Mouse (Mus musculus) neural tube, embryonic 13.5 days (tissue): ENCODE measurements at regions not wholly inside any gene's neighbourhood (a gene's known extent, or its start where the extent isn't known, plus 50 kb on each side); places are given as distances from the start of the nearest gene placed in this dataset.

Source experiments
- ATAC-seq: fragments of 200-750 bp; cut with Nextera tagmentation; 2 replicates; pipeline ENCODE4 v1.8.0; 2017; ENCODE audit warnings: low read depth, mild to moderate bottlenecking, moderate TSS enrichment, moderate library complexity
- H3K27ac ChIP-seq: fragments of 300-500 bp; sonication (generic); replicated peaks from 2 replicates; pipeline ENCODE4 v1.5.1; 2015; ENCODE audit warnings: moderate library complexity, mild to moderate bottlenecking, inconsistent platforms
- H3K27me3 ChIP-seq: fragments of 300-500 bp; sonication (generic); 2 replicates; pipeline ENCODE4 v1.6.1; 2015; ENCODE audit warnings: mild to moderate bottlenecking, inconsistent platforms
- H3K36me3 ChIP-seq: fragments of 300-500 bp; sonication (generic); 2 replicates; pipeline ENCODE4 v1.6.1; 2015; ENCODE audit warnings: mild to moderate bottlenecking, inconsistent platforms
- H3K4me1 ChIP-seq: fragments of 300-500 bp; sonication (generic); replicated peaks from 2 replicates; pipeline ENCODE4 v1.6.1; 2015; ENCODE audit warnings: inconsistent platforms
- H3K4me2 ChIP-seq: fragments of 300-500 bp; sonication (generic); 2 replicates; pipeline ENCODE4 v1.6.1; 2015; ENCODE audit warnings: inconsistent platforms, mild to moderate bottlenecking, moderate library complexity
- H3K4me3 ChIP-seq: fragments of 300-500 bp; sonication (generic); 2 replicates; pipeline ENCODE4 v1.5.1; 2015; ENCODE audit warnings: mild to moderate bottlenecking, inconsistent platforms
- H3K9ac ChIP-seq: fragments of 300-500 bp; sonication (generic); 2 replicates; pipeline ENCODE4 v1.6.1; 2015; ENCODE audit warnings: moderate library complexity, mild to moderate bottlenecking, inconsistent platforms
- H3K9me3 ChIP-seq: fragments of 300-500 bp; sonication (generic); 2 replicates; pipeline ENCODE4 v1.6.1; 2016; ENCODE audit warnings: inconsistent platforms
- WGBS: fragments of 180-500 bp; shearing (Covaris S2); methylation state at CpG from one replicate; pipeline ENCODE4 v1.1.7; 2015; 5-methylcytosine and 5-hydroxymethylcytosine counted together

DNA sequence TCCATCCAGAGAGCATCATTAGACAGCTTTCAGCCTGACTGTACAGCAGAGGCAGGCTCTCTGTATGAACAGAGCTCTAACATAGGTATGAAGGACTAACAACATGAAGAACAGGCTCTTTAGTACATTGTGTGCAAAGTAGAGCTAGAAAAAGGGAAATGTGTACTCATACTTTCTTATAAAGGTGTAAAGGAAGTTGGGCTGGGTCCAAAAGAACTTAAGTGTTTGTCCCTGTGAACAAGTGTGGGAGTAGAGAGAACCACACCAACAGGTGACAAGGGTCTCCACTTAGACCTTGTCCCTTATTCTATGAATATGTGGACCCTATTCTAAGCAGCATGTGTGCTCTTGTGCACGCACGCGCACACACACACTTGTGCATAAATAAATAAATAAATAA, 127.0 kb downstream of the Zfp706 start:
- H3K4me1 ChIP-seq, result peaks cover 18% of the 10 kb centered on the region
- ATAC-seq, result no peak
- H3K9me3 ChIP-seq, result no peaks in the 10 kb centered on the region
- no peak overlapping the region for H3K4me2 ChIP-seq
- no peak overlapping the region for H3K27ac ChIP-seq
- H3K27me3 ChIP-seq, result no peaks in the 10 kb centered on the region
- 98% methylated on average over 3 of the region's 3 CpGs for WGBS
- no peak overlapping the region for H3K4me3 ChIP-seq
- no peak overlapping the region for H3K9ac ChIP-seq
- H3K36me3 ChIP-seq, result no peaks in the 10 kb centered on the region

DNA sequence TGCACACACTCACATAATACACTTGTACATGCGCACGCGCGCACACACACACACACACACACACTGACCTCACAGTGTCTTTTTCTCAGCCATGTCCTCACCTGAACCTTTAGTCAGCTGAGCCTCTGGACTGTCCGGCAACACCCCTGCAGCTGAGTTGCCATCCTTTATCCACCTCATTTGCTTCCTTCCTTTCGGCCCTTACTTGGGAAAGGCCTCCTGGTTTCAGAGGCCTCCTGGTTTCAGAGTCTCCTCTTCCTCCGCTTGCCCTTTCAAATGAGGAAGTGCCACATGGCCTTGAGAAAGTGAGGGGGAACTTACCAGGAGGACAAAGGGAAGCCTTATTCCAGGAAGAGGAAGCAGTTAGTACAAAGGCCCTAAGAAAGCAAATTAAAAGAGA, 128.0 kb downstream of the Zfp706 start:
- Histone ChIP-seq H3K4me2 (no peak overlapping the region), H3K36me3 (no peaks in the 10 kb centered on the region), H3K27ac (no peak overlapping the region), H3K4me1 (peaks cover 22% of the 10 kb centered on the region), H3K9ac (no peak overlapping the region), H3K9me3 (no peaks in the 10 kb centered on the region), H3K4me3 (no peak overlapping the region), H3K27me3 (no peaks in the 10 kb centered on the region)
- 85% methylated on average over 7 of the region's 7 CpGs for WGBS
- ATAC-seq, result no peak

DNA sequence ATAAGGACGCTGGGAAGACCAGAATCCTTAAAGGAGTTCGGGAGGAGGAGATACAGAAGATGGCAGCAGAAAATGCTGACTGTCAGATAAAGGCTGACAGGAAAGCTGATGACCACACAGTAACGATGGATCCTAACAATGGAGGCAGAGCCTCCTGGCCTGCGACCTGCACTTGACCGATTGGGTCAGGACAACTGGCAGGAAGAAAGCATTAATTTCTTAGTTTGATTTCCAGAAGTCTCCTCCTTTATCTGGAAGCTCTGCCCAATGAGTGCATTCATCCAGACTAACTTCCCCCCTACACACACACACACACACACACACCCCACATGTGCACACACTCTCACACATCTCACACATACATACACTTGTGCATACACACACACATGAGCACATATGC, 128.6 kb downstream of the Zfp706 start:
- Histone ChIP-seq H3K36me3 (no peaks in the 10 kb centered on the region), H3K27ac (no peak overlapping the region), H3K9me3 (no peaks in the 10 kb centered on the region), H3K4me3 (no peak overlapping the region), H3K27me3 (no peaks in the 10 kb centered on the region), H3K4me2 (no peak overlapping the region), H3K4me1 (peaks cover 28% of the 10 kb centered on the region), H3K9ac (no peak overlapping the region)
- 34% methylated on average over 5 of the region's 5 CpGs for WGBS
- ATAC-seq, result no peak

DNA sequence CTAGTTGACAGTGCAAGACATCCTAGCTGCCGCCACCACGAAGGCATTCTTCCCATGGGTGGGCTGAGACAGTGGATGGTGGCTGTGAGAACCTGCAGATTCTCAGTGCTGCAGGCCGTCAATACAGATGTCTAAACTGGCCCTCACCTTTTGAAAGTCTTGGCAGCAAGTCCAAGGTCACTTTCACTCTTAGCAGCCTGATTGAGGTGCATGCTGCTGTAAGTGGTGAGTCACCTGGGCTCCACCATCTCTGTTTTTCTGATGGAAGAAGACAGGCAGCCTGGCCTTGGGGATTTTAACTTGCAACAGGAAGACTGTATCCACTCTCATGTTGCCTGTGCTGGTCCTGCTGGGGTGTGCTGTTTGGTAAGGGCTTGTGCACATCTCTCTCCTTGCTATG, 129.3 kb downstream of the Zfp706 start:
- Histone ChIP-seq H3K27ac (peak overlapping the region; percentile 13; the same call in 1 of the 2 replicates), H3K27me3 (no peaks in the 10 kb centered on the region), H3K4me3 (no peak overlapping the region), H3K4me2 (no peak overlapping the region), H3K9me3 (no peaks in the 10 kb centered on the region), H3K4me1 (peaks cover 35% of the 10 kb centered on the region), H3K9ac (no peak overlapping the region), H3K36me3 (no peaks in the 10 kb centered on the region)
- WGBS, result 82% methylated on average over 3 of the region's 3 CpGs
- no peak for ATAC-seq

DNA sequence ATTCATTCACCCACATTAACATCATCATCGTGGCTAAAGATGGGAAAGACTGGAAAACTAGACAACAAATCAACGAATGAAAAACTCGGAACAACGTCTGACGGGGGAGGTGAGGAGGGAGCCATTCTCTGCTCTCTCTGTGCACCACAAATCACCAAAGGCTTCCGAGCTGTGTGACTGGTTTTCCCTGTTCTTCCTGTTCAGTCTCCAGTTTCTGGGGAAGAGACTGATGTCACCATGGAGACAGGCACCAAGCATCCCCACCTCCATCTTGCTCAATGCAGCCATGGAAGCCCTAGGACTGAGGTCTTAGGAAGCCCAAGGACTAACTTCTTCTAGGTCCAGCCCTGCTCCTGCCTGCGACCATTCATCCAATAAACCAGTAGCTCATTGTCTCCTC, 130.1 kb downstream of the Zfp706 start:
- Histone ChIP-seq H3K9me3 (no peaks in the 10 kb centered on the region), H3K4me1 (peaks cover 43% of the 10 kb centered on the region), H3K9ac (no peak overlapping the region), H3K36me3 (no peaks in the 10 kb centered on the region), H3K27ac (no peak overlapping the region), H3K27me3 (no peaks in the 10 kb centered on the region), H3K4me2 (no peak overlapping the region), H3K4me3 (no peak overlapping the region)
- no peak for ATAC-seq
- 50% methylated on average over 7 of the region's 7 CpGs for WGBS

DNA sequence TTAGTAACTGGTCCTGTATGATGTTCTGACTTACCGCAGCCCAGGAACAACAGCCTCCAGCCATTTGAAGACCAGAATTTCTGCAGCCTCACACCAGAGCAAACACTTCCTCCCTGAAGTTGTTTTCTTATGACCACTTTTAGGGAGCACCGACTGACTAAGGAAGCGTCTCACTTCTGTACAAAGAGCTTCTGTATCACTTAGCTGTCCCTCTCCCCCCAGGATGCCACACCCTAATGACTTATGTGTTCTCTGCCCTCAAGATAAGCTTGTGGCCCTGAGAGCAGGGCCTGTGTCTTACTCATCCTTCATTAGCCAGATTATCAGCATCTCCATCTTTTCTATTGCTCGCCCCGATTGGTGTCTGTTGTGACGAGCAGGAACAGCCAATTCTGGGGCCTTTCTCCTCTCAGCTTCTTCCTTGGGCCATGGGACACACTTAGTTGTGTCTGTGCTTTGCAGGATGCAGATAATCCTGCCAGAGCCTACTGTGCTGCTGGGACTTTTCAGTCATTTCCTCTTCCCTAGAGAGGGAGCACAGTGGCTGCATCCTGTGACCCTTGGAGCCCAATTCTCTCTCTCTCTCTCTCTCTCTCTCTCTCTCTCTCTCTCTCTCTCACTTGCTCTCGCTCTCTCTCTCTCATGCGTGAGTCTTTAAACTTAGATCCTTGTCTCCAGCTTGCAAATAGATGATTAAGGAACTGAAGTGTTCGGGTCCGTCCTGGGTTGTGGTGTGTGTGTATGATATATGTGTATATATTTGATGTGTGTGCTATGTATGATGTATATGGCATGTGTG, 131.4 kb downstream of the Zfp706 start:
- Histone ChIP-seq H3K36me3 (no peaks in the 10 kb centered on the region), H3K4me3 (no peak overlapping the region), H3K27me3 (no peaks in the 10 kb centered on the region), H3K4me1 (peaks cover 44% of the 10 kb centered on the region), H3K9ac (no peak overlapping the region), H3K27ac (no peak overlapping the region), H3K4me2 (no peak overlapping the region), H3K9me3 (no peaks in the 10 kb centered on the region)
- WGBS, result 82% methylated on average over 10 of the region's 10 CpGs
- ATAC-seq, result no peak

DNA sequence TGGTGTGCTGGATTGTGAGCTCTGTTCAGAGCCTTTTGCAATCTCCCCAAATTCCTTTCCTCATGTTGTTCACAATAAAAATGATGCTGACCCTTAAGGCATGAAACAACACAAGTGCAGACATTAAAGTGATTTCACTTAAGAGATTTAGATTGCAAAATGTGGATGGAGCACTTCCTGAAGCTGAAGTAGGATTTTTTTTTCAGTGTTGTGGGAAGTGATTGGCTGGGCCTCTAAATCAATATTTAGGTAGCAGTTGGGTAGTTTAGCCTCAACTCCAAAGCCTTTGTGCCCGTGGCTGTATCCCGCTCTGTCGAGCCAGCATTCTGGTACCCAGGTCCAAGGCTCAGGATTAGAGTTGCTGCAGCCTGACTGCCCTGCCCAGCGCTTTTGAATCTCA, 133.0 kb downstream of the Zfp706 start:
- Histone ChIP-seq H3K4me2 (no peak overlapping the region), H3K4me1 (peaks cover 44% of the 10 kb centered on the region), H3K4me3 (no peak overlapping the region), H3K36me3 (no peaks in the 10 kb centered on the region), H3K9ac (0 out of 2 replicates have a peak overlapping the region, but pooled peaks have one; percentile 17), H3K27me3 (no peaks in the 10 kb centered on the region), H3K9me3 (no peaks in the 10 kb centered on the region), H3K27ac (no peak overlapping the region)
- no peak for ATAC-seq
- 85% methylated on average over 4 of the region's 4 CpGs for WGBS

DNA sequence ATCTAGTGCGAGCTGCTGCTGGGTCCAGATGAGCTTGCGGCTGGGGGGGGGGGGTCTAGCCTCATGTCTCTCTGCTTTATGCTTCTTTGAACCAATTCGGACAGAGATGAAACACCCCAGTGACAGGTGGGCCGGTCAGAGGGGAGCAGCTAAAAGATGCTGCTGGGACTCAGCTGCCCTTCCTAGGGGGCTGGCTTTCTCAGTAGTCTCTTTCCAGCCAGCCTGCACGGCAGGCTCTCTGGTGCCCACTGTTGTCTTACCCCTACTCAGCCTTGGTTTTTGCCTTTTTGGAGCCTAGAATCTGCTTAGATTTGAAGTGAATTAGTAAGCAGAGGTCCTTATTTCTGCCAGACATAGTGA, 133.7 kb downstream of the Zfp706 start:
- ATAC-seq, result 0 out of 2 replicates have a peak, but pooled peaks have one; percentile 13
- Histone ChIP-seq H3K4me2 (peak overlapping the region; percentile 31), H3K9ac (peak overlapping the region; percentile 17; the same call in 1 of the 2 replicates), H3K27ac (peak overlapping the region; percentile 73), H3K36me3 (no peaks in the 10 kb centered on the region), H3K27me3 (no peaks in the 10 kb centered on the region), H3K4me1 (peaks cover 42% of the 10 kb centered on the region), H3K9me3 (no peaks in the 10 kb centered on the region), H3K4me3 (no peak overlapping the region)
- 24% methylated on average over 5 of the region's 5 CpGs for WGBS

DNA sequence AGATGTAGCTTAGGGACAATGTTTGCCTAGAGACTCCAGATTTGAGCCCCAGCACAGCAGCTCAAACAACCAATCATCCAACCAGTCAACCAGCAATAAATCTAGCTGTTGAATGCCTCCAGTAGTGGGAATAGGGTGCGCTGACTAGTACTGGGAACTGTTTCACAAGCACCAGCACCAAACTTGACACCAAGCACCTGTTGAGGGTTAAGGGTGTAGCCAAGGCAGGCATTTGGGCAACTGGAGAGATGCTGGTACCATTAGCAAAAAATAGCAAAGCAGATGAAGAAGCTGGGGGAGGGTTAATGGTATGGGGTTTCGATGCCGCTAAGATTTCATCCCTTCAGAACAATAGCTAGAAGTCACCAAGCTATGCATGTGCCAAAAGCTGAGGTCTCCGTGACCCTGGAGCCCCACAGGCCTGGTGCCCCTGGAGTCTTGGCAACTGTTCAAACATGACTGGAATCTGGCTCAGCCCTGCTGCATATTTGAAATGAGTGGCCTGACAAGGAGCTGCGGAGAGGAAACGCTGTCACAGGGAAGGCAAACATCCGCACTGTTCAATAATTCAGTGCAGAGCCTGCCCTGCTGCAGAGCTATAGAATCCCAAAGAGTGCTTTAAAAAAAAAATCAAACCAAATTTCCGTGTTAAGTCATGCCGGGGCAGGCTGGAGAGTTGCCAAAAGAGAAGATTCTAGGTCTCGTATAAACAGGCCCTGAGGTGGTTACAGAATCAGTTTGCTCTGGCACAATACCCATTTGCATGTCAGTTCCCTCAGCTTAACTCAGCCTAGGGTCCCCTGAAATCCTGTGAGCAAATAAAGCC, 134.3 kb downstream of the Zfp706 start:
- WGBS, result 11% methylated on average over 10 of the region's 10 CpGs
- H3K36me3 ChIP-seq, result no peaks in the 10 kb centered on the region
- peak overlapping the region; percentile 17; the same call in 1 of the 2 replicates for H3K9ac ChIP-seq
- H3K27me3 ChIP-seq, result no peaks in the 10 kb centered on the region
- peak overlapping the region; percentile 31 for H3K4me2 ChIP-seq
- H3K27ac ChIP-seq, result peak overlapping the region; percentile 73
- H3K4me3 ChIP-seq, result no peak overlapping the region
- peak; percentile 80 for ATAC-seq
- H3K9me3 ChIP-seq, result no peaks in the 10 kb centered on the region
- H3K4me1 ChIP-seq, result peaks cover 36% of the 10 kb centered on the region

DNA sequence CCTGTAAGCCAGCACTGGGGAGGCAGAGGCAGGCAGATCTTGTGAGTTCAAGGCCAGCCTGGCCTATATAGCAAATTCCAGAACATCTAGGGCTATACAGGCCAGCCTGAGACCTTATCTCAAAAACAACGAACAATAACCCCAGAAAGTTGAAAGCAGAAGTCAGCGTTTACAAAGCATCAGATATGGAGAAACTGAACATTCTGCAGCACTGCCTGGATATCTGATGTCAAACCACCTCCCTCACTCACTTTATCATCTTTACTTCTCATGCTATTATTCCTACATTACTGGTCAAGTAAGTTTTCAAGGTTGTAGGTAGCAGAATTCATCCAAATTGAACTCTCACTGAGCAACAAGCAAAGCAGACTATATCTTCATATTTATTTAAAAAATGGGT, 135.0 kb downstream of the Zfp706 start:
- Histone ChIP-seq H3K9me3 (no peaks in the 10 kb centered on the region), H3K9ac (no peak overlapping the region), H3K4me1 (peaks cover 30% of the 10 kb centered on the region), H3K4me2 (no peak overlapping the region), H3K27ac (no peak overlapping the region), H3K36me3 (no peaks in the 10 kb centered on the region), H3K27me3 (no peaks in the 10 kb centered on the region), H3K4me3 (no peak overlapping the region)
- WGBS, result 89% methylated on average over 2 of the region's 2 CpGs
- ATAC-seq, result no peak

DNA sequence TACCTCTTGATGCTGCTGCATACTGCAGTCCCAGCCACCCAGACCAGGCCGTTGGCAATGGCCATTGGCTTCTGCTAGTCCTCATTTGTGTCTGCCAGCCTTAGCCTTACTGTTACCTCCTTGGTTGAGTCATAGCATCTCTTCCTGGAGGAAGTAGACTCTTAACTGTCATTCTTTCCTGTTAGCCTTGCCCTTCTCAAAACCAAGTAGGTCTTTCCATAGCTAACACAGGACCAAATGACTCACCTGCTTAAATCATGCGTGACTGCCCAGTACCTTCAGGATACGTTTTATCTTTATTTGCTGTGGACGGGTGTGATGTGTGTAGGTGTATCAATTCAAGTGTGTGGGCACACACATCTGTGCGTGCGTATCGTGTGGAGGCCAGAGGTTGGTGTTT, 136.9 kb downstream of the Zfp706 start:
- Histone ChIP-seq H3K36me3 (no peaks in the 10 kb centered on the region), H3K9ac (no peak overlapping the region), H3K9me3 (no peaks in the 10 kb centered on the region), H3K27me3 (no peaks in the 10 kb centered on the region), H3K4me1 (peaks cover 26% of the 10 kb centered on the region), H3K4me3 (no peak overlapping the region), H3K4me2 (no peak overlapping the region), H3K27ac (no peak overlapping the region)
- no peak for ATAC-seq
- 93% methylated on average over 7 of the region's 7 CpGs for WGBS

DNA sequence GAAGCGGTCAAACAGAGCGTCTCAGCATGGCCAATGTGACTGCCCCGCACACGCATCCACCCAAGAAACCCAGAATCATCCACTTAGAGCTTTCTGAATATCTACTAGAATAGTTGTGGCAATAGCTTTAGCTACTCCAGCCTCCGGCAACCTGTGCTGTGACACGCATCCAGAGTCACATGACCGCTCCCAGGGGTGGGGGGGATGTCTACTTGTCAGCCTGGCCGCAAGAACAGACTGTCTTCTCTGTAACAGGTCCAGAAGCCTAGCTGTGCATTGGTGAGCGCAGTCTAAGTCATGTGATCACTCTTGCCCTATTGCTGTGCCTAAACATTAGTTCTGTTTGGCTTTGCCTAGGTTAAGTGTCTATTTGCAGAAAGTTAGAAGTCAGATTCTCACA, 137.5 kb downstream of the Zfp706 start:
- H3K27ac ChIP-seq, result no peak overlapping the region
- H3K4me1 ChIP-seq, result peaks cover 26% of the 10 kb centered on the region
- H3K27me3 ChIP-seq, result no peaks in the 10 kb centered on the region
- H3K36me3 ChIP-seq, result no peaks in the 10 kb centered on the region
- H3K9ac ChIP-seq, result no peak overlapping the region
- H3K4me3 ChIP-seq, result no peak overlapping the region
- H3K9me3 ChIP-seq, result no peaks in the 10 kb centered on the region
- 92% methylated on average over 9 of the region's 9 CpGs for WGBS
- ATAC-seq, result no peak
- H3K4me2 ChIP-seq, result no peak overlapping the region
